Mouse (Mus musculus): ENCODE data around the gene Lonp1.
A peak's percentile ranks its signal among the peaks of the same experiment; 100 is the strongest.
"Not testable (repeated sequence)": the region's sequence is repeated elsewhere in the genome, so short reads cannot be mapped to it uniquely, and the experiment has no call there.

Gene Lonp1

DNA sequence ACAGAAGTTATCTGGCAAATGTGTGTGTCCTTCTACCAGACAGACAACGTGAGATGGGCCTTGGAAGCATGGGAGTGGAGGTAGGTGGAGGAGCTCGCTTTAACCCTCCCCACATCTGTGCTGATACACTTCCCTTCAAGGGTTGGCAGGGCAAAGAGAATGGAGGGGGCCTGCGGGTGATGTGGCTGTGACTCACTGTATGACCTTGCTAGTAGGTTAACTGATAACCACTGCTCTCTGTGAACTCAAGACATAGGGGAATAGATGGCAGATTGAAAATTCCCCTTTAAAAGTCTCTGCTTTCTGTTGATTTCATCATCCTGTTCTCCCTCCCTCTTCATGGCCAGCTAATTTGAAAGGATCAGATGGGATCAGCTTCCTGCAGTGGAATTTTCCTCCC is 1.2 kb downstream of the Lonp1 start:
- no peak for DNase-seq (ENCODE audit: low spot score in 2 of 2)

DNA sequence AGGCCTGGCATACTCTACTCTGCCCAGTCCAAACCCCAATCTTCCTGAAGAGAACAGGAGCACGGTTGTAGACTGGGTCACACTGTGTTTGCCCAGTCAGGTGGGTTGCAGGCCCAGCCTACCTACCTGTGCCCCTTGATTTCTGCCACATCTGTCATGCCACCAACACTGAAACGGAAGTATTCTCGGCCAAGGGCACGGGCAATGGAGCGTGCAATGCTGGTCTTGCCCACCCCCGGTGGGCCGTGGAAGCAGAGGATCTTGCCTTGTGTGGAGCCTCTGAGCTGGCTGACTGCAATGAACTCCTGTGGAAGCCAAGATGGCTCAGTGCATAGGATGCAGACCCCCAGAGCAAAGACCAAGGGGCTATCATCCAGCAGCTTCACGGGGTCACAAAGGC is 9.1 kb downstream of the Lonp1 start:
- no peak for DNase-seq (ENCODE audit: low spot score in 2 of 2)

DNA sequence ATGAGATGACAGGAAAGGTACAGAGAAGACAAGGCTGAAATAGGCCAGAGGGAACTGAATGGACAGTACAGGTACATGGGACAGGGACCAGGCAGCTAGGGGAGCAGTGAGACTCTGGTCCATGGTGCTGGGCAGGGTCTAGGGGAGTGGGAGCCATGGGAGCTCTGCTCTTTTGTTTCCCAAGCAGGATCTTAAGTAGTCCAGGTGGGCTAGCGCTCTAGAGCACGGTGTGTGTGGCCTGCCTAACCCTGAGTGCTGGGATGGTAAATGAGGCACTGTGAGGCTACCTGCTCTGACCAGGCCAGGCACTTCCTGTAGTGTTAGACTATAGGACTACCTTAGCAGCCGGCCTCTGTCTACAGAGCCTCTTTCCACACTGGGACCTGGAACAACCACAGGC is 10.0 kb downstream of the Lonp1 start:
- DNase-seq (ENCODE audit: low spot score in 2 of 2) = no peak

DNA sequence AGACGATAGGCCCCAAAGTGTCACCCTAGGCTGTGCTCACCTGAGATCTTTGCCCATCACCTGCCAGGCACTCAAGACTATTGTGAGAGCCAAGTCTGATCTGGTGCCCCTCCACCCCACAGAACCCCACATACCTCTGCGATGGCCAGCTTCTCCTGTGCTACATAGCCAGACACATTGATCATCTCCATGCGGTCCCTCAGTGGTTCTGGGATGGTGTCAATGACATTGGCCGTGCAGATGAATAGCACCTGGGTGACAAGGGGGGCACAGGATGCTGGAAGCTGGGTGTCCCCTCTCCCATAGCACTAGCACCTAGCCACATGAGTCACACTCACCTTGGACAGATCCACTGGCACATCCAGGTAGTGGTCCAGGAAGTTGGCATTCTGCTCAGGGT is 10.9 kb downstream of the Lonp1 start:
- DNase-seq (ENCODE audit: low spot score in 2 of 2) = no peak

DNA sequence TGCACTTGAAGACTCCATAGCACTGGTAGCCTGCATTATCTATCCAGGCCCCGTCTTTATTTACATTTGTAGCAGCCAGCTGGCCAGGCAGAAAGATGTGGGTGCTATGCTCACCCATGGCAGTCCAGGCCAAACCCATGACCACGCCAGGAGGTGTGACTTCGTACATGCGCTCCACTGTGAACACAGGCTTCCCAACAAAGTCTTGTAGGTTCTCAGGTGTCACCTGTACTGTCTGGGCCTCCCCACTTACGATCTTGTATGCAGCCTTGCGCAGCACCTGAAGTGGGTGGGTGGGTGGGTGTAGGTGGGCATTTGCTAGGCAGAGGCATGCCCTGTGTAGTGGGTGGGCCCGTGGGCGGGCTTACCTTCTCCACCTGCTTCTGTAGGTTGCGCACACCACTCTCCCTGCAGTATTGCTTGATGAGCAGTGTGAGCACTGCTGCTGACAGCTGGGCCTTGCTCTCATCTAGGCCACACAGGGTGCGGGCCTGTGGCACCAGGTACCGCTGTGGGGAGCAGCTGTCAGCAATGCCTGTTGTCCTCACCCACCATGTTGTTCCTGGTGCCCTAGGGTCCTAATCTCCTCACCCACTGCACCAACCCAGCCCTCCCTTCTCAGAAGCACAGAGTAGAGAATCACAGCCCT is 11.4 kb downstream of the Lonp1 start:
- no peak for DNase-seq (ENCODE audit: low spot score in 2 of 2)

DNA sequence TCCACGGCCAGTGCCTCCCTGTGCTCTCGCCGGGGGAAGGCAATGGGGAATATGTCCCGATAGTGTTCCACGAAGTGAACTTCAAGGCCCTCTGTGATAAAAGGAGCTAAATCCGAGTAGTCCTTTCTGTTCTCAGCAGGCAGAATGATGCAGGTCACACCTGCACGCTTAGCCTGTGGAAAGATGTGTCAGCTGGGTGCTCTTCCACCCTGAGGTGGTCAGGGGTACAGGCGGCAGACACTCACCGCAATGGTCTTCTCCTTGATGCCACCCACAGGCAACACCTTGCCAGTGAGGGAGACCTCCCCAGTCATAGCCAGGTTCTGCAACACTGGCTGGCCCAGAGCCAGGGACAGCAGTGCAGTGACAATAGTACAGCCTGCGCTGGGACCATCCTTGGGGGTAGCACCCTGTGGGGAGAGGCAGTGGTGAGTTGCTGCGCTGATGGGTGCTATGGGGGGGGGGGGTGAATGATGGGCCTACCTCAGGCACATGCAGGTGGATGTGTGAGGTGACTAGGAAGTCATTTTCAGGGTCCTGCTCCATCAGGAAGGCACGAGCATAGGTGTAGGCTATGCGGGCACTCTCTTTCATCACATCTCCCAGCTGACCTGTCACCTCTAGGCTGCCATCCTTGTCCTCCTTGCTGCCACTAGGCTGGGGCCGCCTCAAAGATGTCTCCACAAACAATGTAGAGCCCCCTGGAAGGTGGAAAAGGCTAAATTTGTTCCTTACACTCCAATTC is 12.1 kb downstream of the Lonp1 start:
- DNase-seq (ENCODE audit: low spot score in 2 of 2) = no peak

DNA sequence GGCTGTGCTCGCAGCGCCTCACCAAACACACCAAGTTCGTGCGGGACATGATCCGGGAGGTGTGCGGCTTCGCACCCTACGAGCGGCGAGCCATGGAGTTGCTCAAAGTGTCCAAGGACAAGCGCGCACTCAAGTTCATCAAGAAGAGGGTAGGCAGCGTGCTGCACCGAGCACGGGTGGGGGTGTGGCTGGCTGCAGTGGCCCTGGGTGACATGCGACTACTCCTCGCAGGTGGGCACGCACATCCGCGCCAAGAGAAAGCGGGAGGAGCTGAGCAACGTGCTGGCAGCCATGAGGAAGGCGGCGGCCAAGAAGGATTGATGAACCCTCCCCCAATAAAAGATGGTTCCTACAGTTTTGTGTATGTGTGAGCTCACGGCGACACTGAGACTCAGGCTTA is 12.8 kb downstream of the Lonp1 start:
- DNase-seq (ENCODE audit: low spot score in 2 of 2) = not testable (repeated sequence)

DNA sequence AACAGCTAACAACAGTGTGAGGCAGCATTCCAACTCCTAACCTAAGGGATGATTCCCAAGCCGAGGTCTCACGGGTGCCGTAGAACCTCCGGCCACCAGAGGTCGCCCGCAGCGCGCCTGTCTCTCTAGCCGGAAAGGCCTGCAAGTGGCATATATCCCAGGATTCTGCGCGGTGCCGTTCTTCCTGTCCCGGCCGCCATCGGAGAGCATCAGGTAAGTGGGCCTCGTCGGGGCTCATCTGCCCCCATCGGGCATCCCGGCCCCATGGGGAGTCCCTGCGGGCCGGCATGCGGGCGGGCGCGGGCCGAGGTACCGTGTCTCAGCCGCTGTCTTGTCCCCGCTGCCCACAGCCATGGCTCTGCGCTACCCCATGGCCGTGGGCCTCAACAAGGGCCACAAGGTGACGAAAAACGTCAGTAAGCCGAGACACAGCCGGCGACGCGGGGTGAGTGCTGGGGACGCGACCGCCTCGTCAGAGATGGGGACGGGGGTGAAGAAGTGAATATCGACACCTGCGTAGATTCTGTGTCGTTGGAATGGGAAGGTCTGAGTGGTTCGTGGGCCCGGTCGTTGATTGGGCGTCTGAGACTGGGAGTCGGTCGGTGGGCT is 13.3 kb downstream of the Lonp1 start, which contains the start of gene Rpl36:
Gene Rpl36 (plus strand): TSS at position 181 of the 609 bp plus-strand sequence.
- DNase-seq (ENCODE audit: low spot score in 2 of 2) = peak; percentile 96 to 98

DNA sequence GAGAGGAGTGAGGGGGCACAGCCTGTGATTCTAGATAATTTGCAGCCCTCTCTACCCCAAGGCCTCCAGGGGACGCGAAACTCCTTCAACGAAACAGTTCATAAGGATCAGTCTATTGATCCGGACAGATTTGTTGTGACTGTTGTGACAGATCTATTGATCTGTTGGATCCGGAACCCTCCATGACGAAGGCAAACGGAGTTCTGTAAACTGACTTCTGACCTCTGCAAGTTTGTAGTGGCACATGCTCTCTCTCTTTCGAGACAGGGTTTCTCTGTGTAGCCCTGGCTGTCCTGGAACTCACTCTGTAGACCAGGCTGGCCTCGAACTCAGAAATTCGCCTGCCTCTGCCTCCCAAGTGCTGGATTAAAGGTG is 14.1 kb downstream of the Lonp1 start:
- DNase-seq (ENCODE audit: low spot score in 2 of 2) = not testable (repeated sequence)

DNA sequence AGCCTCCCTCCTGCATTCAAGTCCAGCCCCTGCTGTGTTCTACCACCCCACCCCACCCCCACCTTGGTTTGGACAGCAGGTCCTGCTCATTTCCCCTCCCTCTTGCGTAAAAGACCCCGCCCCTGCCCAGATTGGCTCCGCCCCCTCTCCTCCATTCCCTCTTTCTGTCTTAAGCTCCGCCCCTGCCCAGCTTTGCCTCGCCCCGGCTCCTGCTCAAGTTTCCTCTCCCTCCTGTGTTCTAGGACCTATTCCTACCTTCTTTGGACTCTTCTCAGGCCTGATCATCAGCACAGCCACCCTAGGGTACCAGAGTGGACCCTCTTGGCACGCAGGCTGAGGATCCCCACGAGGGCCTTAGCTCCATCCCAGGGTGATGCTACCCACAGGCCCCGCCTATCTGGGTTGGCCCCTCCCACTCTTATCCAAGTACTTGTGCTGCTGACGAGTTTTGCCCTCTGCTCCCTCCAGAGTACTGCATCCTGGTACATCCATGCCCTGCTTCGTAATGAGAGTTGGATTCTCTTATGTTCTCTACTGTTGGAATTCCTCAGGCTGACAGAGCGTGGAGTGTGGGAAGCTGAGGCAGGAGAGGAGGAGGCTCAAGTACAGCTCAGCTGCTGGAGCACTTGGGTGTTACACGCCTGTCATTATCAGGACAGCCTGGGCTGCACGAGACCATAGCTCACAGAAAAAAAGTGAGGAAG is 14.7 kb downstream of the Lonp1 start:
- DNase-seq (ENCODE audit: low spot score in 2 of 2) = no peak

DNA sequence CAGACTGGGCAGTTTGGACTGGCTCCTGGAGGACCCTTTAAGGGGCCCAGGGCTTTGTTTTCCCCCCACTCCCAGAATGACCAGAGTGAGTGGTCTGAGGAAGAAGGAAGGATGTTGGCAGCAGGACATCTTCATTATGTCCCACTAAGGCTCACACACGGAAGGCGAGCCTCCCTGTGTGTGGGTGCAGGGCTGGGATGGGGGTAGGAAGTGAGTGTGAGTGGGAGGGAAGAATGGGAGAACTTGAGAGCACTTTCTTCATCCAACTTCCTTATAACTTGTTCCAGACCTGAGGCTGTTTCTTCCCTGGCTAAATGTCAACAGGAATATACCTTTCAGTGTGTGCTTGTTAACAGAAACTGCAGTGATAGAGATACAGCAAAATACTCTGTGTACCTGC is 15.4 kb downstream of the Lonp1 start:
- no peak for DNase-seq (ENCODE audit: low spot score in 2 of 2)

DNA sequence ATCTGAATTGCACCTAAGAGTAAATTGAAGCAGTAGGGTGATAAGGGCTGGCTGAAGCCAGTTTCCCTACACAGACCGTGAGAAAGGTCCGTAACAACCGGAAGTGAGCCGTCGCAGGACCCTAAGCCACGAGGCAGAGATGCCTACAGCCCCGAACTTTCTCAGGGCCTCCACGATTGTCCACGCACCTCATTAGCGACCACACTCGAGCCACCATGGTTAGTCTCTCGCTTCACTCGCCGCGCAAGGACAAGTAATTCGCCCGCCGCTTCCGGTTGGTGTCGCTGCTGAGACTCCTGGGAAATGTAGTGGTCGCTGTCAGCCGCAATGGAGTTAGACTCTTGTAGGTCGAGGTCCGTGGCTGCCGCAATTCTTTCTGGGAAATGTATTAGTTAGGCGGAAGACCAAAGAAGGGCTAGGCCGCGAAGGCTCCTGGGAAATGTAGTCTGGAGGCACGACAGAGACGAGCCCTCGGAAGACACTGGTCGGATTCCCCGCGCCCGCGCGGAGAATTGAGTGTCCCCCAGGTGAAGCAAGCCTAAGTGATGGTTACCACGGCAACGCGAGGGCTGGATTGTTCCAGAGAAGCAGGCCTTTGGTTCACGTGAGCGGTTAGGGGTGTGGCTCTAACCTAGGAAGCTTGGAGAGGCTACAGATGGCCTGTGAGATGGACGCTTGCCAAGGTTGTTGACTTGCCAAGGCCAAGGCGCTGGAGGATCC is 17.1 kb downstream of the Lonp1 start, which contains the start of gene 2410015M20Rik:
Gene 2410015M20Rik (minus strand): TSS at position 320 of the 720 bp plus-strand sequence.
- peak; percentile 95 to 96 for DNase-seq (ENCODE audit: low spot score in 2 of 2)

DNA sequence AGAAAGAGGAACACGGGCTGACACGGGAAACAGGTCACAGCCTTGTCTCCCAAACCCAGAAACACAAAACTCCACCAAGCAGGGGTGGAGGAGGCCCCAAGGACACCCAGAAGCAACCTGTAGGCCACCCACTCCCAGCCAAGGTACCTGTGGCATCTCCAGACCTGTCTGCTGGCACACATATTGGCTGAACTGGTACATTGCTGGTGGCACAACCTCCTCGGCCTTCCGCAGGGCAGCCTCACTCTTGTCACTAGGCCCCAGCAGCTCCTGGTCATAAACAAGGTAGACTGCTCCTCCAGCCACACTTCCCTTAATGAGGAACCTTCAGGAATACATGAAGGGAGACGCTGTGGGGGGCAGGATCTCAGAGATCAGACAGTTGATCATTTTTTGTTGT is 18.0 kb downstream of the Lonp1 start:
- DNase-seq (ENCODE audit: low spot score in 2 of 2) = no peak

DNA sequence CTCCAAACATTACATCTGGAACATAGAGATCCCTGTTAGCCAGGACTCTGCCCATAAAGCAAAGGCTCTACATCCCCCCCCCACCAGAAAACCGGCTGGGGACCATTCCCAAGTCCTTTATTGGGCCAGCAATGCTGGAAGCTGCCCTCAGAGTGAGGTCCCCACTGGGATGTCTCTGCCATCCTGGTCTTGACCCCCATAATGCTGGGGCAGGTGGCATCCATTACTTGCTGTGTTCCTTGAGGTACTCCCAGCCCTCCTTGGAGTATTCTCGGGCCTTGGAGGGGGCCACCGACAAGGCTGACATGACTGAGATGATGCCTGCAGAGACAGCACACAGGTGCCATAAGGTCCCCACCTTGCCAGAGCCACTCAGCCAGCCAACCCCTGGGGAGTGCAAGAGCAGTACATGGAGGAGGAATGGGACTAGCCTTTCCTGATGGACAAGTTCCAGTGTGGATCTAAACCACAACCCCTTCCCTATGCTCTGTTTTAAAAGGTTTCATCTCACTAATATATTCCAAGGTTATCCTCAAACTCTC is 19.1 kb downstream of the Lonp1 start:
- no peak for DNase-seq (ENCODE audit: low spot score in 2 of 2)

DNA sequence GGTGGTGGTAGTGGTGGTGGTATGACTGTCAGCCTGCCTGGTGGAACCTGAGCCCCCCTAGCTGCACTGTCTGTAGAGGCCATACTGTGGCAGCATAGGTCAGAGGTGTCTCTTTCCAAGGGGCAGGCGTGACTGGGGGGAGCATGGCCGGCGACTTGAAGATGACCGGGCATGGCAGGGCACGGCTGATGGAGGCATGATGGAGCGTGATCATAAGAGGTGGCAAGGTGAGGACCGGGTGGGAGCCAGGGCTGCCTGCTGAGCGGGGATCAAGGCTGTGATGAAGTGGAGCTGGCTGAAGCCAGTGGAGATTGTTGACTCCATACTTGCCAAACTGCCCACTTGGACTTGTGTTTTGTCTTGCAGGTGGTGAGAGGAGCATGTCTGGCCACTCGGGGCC is 21.3 kb downstream of the Lonp1 start:
- no peak for DNase-seq (ENCODE audit: low spot score in 2 of 2)

DNA sequence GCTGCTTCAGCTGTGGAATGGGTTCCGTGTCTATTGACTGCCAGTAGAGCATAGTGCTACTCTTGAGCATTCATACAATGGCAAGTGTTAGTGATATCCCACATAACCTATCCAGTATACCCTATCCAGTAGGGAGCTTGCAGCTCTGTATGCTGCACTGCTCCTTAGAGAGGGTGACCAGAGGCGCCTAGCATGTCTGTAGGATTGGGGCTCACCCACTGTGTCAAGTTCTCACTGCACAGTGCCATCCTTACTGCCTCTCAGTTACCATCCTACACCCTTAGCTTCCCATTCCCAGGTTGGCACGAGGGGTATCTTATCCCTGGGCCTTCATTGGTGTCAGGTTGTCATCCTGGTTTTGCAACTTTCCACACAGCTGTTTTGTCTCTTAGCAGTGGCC is 22.3 kb downstream of the Lonp1 start:
- no peak for DNase-seq (ENCODE audit: low spot score in 2 of 2)

DNA sequence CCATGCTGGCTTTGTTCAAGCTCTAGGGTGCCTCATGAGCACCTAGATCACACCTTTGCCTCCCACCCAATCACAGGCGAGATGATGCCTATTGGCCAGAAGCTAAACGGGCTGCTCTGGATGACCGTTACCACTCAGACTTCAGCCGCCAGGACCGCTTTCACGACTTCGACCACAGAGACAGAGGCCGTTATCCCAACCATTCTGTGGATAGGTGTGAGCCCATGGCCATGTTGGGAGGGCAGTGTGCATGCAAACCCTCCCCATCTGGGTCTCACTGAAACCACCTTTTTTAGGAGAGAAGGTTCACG is 22.7 kb downstream of the Lonp1 start:
- DNase-seq (ENCODE audit: low spot score in 2 of 2) = no peak

DNA sequence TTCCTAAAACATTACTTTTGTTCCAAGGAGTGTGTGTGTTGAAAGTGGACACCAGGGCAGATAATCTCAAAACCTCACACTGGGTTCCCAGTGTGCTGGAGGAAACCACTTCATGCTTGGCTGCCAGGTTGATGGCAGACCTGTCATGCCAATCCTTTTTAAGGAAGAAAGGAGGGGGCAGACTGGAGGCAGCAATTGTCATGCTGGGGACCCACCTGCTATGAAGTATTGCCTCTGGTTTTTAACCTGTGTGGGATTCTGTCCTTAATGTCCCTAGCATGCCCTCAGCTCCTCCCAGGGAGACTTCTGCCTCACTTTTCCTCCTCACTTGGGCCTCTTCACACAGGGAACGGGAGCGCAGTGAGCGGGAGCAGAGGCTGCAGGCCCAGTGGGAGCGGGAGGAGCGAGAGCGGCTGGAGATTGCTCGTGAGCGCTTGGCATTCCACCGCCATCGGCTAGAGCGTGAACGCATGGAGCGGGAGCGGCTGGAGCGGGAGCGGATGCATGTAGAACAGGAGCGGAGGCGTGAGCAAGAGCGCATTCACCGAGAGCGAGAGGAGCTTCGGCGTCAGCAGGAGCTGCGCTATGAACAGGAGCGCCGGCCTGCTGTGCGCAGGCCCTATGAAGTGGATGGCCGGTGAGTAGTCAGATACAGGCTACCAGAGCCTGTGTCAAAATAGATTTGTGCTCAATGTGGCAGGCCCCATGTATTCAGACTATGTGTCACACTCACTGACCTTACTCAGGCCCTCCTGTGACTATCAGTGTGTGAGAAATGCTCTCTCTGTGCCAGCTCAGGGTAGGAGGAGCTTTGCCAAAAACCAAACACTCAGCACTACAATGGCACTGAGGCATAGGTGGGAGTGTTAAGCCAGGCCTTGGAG is 23.3 kb downstream of the Lonp1 start:
- no peak for DNase-seq (ENCODE audit: low spot score in 2 of 2)

DNA sequence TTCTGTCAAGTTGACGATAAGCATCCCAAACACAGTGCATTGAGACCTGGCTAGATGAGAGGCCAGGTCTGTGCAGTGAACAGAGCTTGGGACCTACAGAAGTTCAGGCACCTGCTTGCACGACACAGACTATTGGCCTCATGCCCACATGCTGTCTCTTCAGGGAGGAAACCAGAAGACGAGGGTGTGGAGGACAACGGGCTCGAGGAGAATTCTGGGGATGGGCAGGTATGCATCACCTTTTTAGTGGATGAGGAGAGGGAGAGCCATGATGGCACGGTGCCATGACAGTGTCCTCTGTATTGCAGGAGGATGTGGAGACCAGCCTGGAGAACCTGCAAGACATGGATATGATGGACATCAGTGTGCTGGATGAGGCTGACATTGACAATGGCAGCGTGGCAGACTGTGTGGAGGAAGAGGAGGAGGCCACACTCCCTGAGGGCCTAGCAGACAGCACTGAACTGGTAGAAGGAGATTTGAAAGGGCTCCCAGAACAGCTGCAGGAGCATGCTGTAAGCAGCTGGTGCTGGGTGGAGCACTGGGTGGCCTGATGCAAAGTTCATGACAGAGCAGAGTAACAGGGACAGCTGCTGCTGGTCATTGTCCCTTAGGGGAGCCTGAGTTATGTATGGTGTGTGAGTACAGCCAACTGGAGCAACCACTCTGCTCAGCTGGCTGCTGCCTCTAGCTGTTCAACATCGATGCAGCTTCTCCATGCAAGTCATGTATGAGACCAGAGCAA is 33.0 kb downstream of the Lonp1 start:
- DNase-seq (ENCODE audit: low spot score in 2 of 2) = no peak

DNA sequence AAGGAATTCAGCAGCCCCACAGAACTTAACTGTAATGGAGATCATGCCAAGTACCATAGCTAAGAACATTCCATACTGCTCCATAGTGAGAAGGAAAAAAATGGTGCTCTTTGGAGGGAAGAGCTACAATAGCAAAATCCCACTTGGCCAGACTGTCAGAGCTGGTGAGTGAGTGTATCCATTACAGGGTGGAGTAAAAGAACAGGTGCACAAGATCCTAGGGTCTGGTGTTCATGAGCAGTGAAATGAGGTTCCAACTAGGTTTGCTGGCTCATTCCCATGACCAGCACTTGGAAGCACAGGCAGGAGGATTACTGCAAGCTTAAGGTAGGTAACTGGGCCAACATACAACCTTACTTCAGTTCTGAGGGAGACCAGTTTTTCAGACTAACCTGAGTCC is 34.1 kb downstream of the Lonp1 start:
- no peak for DNase-seq (ENCODE audit: low spot score in 2 of 2)

Measured in frontal cortex, postnatal 25 days (tissue).